Mouse (Mus musculus) hindbrain, embryonic 11.5 days (tissue): ENCODE results near the gene AC109138.7. TPM values are rescaled to one million over a fixed set of nuclear protein-coding genes. Genes with fewer than 3 reads are reported as not detected.

ENCODE experiments used
- ATAC-seq: fragments of 200-750 bp; cut with Nextera tagmentation; 2 replicates; pipeline ENCODE4 v1.8.0; 2017; ENCODE audit warnings: mild to moderate bottlenecking, moderate TSS enrichment, moderate library complexity; ENCODE audit not compliant: low FRiP score
- DNase-seq: peaks from one replicate; pipeline ENCODE4 v3.0.0-alpha.2; 2015; ENCODE audit warnings: low spot score
- H3K27ac ChIP-seq: fragments of 300-500 bp; sonication (generic); 2 replicates; pipeline ENCODE4 v1.5.1; 2014; ENCODE audit warnings: mild to moderate bottlenecking, low read depth, low read length
- H3K27me3 ChIP-seq: fragments of 300-500 bp; sonication (generic); 2 replicates; pipeline ENCODE4 v1.6.1; 2014; ENCODE audit warnings: mild to moderate bottlenecking, low read length, moderate library complexity, mixed read lengths; ENCODE audit not compliant: control insufficient read depth, insufficient read depth
- H3K36me3 ChIP-seq: fragments of 300-500 bp; sonication (generic); 2 replicates; pipeline ENCODE4 v1.6.1; 2014; ENCODE audit warnings: mild to moderate bottlenecking, low read length, moderate library complexity, mixed read lengths; ENCODE audit not compliant: control insufficient read depth, insufficient read depth
- H3K4me1 ChIP-seq: fragments of 300-500 bp; sonication (generic); replicated peaks from 2 replicates; pipeline ENCODE4 v1.6.1; 2014; ENCODE audit warnings: low read length, mixed read lengths; ENCODE audit not compliant: control insufficient read depth, insufficient read depth
- H3K4me2 ChIP-seq: fragments of 300-500 bp; sonication (generic); replicated peaks from 2 replicates; pipeline ENCODE4 v1.6.1; 2014; ENCODE audit warnings: mild to moderate bottlenecking, low read depth, low read length
- H3K4me3 ChIP-seq: fragments of 300-500 bp; sonication (generic); 2 replicates; pipeline ENCODE4 v1.5.1; 2014; ENCODE audit warnings: low read depth, low read length
- H3K9ac ChIP-seq: fragments of 300-500 bp; sonication (generic); 2 replicates; pipeline ENCODE4 v1.6.1; 2014; ENCODE audit warnings: low read depth, low read length
- H3K9me3 ChIP-seq: fragments of 300-500 bp; sonication (generic); 2 replicates; pipeline ENCODE4 v1.6.1; 2016; ENCODE audit warnings: low read length; ENCODE audit not compliant: control insufficient read depth
- WGBS: fragments of 180-500 bp; shearing (Covaris S2); extraction: QIAGEN DNeasy Blood & Tissue Kit; methylation state at CpG from one replicate; pipeline ENCODE4 v1.1.7; 2014; 5-methylcytosine and 5-hydroxymethylcytosine counted together
- polyA plus RNA-seq: library from polyadenylated mRNA; unstranded; fragments of >200 nt; fragmentation: Nextera tagmentation; extraction: Ambion mirVana; gene quantifications from 2 replicates; pipeline ENCODE4 v1.2.1, GENCODE M21; 2014

The AC109138.7 gene
- polyA plus RNA-seq, 1 experiment from 2014 or later: not detected

DNA sequence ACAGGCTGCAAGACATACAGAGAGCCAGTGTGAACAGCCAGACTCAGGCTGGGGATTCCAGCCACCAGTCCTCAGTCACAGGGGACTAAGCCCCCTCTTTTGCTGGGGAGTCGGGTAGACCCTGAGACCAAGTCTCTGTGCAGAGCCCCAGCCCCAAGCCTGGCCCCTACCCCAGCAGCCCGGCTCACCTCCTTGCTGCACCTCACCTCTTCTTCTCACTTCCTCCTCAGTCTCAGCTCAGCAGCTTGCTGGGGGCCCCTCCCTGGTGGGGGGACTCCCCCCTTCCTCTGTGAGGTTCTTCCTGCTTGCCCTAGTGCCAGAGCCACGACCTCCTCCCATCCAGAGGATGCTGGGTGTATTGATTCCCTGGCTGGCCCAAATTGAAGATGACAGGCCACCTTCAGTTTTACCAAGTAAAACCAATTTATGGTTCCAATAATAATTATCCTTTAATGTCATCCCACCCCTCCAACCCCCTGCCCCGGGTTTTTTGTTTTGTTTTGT is 23.3 kb upstream of the AC109138.7 start, which contains the start of gene Tbc1d10c:
Gene Tbc1d10c (minus strand): TSS at position 454 of the 504 bp plus-strand sequence.
- peaks cover 11% of the 10 kb centered on the region for H3K36me3 ChIP-seq
- no peaks in the 10 kb centered on the region for H3K9me3 ChIP-seq
- no peak for DNase-seq
- 74% methylated on average over 4 of the region's 4 CpGs for WGBS
- H3K27me3 ChIP-seq: no peaks in the 10 kb centered on the region
- peak within 1 kb of the TSS; percentile 96 for H3K4me3 ChIP-seq
- H3K9ac ChIP-seq: peak within 1 kb of the TSS; percentile 98
- ATAC-seq: no peak
- peak within 1 kb of the TSS; percentile 92 for H3K4me2 ChIP-seq
- peaks cover 5% of the 10 kb centered on the region; the same call in 1 of the 2 replicates for H3K4me1 ChIP-seq
- peak within 1 kb of the TSS; percentile 84 for H3K27ac ChIP-seq

DNA sequence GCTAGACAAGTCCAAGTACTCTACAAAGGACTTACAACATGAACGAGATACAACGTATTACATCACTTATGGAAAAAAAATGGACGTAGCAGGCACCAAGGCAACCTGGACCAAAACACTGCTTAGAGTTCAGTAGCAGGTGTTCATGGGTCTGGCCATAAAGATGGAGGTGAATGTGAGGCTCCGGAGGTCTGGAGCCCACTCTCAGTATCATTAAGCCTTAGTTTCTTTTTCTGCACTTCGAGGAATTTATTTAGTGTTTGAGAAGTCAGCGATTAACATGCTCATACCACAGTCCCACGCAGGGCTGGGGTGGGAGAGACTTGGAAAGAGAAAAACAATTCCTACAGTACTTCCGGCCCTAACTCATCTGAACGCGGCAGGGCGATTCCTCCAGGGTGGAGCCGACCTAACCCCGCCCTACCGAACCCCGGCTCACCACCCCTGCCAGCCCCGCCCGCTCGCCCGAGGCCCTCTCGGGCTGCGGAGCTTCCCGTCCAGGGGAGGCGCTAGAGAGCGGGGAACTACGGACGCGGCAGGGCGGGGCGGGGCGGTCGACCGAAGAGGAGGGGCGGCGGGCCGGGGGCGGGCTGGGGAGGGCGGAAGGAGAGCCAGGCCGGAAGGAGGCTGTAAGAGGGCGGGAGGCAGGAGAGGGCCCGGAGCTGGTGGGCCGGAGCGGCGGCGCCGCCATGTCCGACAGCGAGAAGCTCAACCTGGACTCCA is 22.5 kb upstream of the AC109138.7 start, which contains the start of gene Ppp1ca:
Gene Ppp1ca (plus strand): TSS at position 538 of the 723 bp plus-strand sequence.
- peak within 1 kb of the TSS; percentile 92 for H3K4me2 ChIP-seq
- peak within 1 kb of the TSS; percentile 98 for H3K9ac ChIP-seq
- 8% methylated on average over 37 of the region's 47 CpGs for WGBS
- ATAC-seq (peak; percentile 93), DNase-seq (peak; percentile 98)
- H3K27ac ChIP-seq: peak within 1 kb of the TSS; percentile 84
- no peaks in the 10 kb centered on the region for H3K9me3 ChIP-seq
- H3K27me3 ChIP-seq: no peaks in the 10 kb centered on the region
- H3K4me1 ChIP-seq: peaks cover 5% of the 10 kb centered on the region; the same call in 1 of the 2 replicates
- peaks cover 11% of the 10 kb centered on the region for H3K36me3 ChIP-seq
- peak within 1 kb of the TSS; percentile 96 for H3K4me3 ChIP-seq

DNA sequence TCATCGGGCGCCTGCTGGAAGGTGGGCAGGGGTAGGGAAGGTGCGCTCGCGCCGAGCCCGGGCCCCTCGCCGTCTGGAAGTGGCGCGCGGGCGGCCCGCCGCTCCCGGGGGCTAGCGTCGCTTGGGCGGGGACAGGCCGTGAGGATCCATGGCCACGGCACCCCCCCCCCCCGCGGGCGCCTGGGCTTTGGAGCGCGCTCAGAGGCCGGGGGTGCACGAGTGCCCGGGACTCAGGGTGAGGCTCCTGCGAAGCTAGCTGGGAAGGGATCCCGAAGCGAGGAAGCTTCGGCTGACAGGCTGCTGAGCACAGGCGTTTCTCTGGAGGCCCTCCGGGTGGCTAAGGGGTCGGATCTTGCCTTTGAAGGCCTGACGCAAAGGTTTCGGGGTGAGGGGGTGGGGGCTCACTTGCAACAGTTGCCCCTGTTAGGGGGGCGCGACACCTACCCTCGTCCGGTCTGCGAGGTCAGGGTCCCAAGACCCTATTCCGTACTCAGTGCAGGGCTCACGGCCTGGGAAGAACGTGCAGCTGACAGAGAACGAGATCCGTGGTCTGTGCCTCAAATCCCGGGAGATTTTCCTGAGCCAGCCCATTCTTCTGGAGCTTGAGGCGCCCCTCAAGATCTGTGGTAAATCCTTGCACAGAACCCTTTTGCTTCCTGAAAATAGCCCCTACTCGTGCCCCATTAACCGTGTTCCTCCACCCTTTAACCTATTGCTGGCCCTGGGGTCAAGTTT is 21.7 kb upstream of the AC109138.7 start:
- peak; percentile 55 for DNase-seq
- under 1% methylated on average over 31 of the region's 52 CpGs for WGBS

DNA sequence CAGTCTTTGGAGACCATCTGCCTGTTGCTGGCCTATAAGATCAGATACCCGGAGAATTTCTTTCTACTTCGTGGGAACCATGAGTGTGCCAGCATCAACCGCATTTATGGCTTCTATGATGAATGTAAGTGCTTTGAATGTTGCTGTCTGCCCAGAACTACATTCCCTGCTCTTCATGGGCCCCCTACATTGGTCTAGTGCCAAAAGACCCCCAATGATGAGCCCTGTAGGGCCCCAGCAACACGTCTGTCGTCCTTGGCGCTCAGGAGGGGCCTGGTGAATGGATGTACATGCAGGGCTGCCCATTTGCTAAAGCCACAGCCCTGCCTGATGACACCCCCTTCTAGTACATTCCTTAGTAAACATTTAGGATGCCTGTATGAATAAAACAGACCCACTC is 21.0 kb upstream of the AC109138.7 start:
- Histone ChIP-seq H3K36me3 (peaks cover 11% of the 10 kb centered on the region), H3K9ac (peak overlapping the region; percentile 98), H3K4me2 (peak overlapping the region; percentile 92), H3K4me1 (peaks cover 5% of the 10 kb centered on the region; the same call in 1 of the 2 replicates), H3K9me3 (no peaks in the 10 kb centered on the region), H3K27me3 (no peaks in the 10 kb centered on the region), H3K4me3 (peak overlapping the region; percentile 96), H3K27ac (no peak overlapping the region)
- ATAC-seq (no peak), DNase-seq (no peak)
- 68% methylated on average over 6 of the region's 6 CpGs for WGBS

More for the DNA sequence above, 21.7 kb upstream of the AC109138.7 start:
- no peaks in the 10 kb centered on the region for H3K9me3 ChIP-seq
- H3K4me2 ChIP-seq: peak overlapping the region; percentile 92
- peak overlapping the region; percentile 96 for H3K4me3 ChIP-seq
- peak overlapping the region; percentile 84 for H3K27ac ChIP-seq
- peak overlapping the region; percentile 98 for H3K9ac ChIP-seq
- H3K36me3 ChIP-seq: peaks cover 11% of the 10 kb centered on the region
- H3K4me1 ChIP-seq: peaks cover 5% of the 10 kb centered on the region; the same call in 1 of the 2 replicates
- ATAC-seq: no peak; the same call in none of the 2 replicates
- no peaks in the 10 kb centered on the region for H3K27me3 ChIP-seq

DNA sequence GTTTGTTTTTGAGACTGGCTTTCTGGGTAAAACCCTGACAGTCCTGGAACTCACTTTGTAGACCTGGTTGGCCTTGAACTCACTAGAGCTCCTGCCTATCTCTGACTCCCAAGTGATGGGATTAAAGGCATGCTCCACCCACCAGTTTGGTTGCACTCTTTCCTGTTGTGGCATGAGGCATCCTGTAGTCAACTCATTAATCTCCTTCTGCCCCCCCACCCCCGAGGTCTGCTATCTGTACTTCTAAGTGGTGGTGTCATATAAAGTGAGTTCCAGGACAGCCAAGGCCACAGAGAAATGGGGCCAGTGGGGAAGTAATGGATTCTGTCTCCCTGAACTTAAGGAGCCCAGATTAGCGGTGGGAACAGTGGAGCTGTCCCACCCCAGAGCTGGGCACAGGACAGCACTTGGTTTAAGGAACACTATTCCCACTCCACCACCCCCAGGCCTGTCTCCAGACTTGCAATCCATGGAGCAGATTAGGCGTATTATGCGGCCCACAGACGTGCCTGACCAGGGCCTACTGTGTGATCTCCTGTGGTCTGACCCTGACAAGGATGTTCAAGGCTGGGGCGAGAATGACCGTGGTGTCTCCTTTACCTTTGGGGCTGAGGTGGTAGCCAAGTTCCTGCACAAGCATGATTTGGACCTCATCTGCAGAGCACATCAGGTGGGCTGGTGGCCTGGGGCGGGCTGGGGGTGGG is 20.0 kb upstream of the AC109138.7 start:
- DNase-seq: no peak
- Histone ChIP-seq H3K4me3 (no peak overlapping the region), H3K27ac (no peak overlapping the region), H3K4me1 (peaks cover 5% of the 10 kb centered on the region; the same call in 1 of the 2 replicates), H3K9ac (no peak overlapping the region), H3K9me3 (no peaks in the 10 kb centered on the region), H3K27me3 (no peaks in the 10 kb centered on the region), H3K4me2 (no peak overlapping the region), H3K36me3 (peaks cover 11% of the 10 kb centered on the region)
- 86% methylated on average over 8 of the region's 8 CpGs for WGBS
- ATAC-seq: no peak

DNA sequence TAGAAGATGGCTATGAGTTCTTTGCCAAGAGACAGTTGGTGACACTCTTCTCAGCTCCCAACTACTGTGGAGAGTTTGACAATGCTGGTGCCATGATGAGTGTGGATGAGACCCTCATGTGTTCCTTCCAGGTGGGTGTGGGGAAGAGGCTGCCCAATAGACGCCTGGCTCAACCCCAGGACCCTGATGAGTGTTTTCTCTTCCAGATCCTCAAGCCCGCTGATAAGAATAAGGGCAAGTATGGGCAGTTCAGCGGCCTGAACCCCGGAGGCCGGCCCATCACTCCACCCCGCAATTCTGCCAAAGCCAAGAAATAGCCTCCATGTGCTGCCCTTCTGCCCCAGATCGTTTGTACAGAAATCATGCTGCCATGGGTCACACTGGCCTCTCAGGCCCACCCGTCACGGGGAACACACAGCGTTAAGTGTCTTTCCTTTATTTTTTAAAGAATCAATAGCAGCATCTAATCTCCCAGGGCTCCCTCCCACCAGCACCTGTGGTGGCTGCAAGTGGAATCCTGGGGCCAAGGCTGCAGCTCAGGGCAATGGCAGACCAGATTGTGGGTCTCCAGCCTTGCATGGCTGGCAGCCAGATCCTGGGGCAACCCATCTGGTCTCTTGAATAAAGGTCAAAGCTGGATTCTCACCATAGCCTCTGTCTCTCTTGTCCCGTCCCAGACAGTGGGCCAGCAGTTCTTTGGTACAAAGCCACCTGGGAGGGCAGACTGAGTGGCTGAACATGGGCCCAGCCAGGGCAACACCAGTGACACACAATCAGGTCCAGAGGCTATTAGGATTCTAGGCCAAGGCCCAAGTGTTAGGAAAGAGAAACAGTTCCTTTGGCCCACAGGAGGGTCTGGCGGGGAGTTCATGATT is 19.1 kb upstream of the AC109138.7 start:
- H3K27me3 ChIP-seq: no peaks in the 10 kb centered on the region
- peaks cover 5% of the 10 kb centered on the region; the same call in 1 of the 2 replicates for H3K4me1 ChIP-seq
- no peak overlapping the region for H3K4me3 ChIP-seq
- H3K4me2 ChIP-seq: no peak overlapping the region
- H3K9me3 ChIP-seq: no peaks in the 10 kb centered on the region
- peaks cover 11% of the 10 kb centered on the region for H3K36me3 ChIP-seq
- WGBS: 86% methylated on average over 12 of the region's 12 CpGs
- H3K9ac ChIP-seq: no peak overlapping the region
- ATAC-seq (no peak), DNase-seq (no peak)
- H3K27ac ChIP-seq: no peak overlapping the region

DNA sequence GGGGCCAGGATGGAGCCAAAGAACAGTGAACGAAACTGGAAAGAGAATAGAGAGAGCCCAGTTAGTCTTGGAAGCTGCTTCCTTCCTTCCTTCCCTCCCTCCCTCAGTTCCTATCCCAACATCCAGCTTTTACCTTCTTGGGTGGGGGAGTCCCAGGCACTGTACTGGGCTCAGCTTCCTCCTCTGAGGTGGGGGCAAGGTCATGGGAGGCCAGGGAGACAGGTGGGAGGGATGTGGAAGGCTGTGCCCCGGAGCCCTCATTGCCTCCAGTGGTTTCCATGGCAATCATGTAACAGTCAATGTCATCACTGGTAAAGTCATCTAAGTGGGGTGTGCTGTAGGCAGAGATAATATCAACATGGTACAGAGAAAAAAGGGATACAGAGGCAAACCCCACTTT is 18.1 kb upstream of the AC109138.7 start:
- Histone ChIP-seq H3K36me3 (peaks cover 11% of the 10 kb centered on the region), H3K9me3 (no peaks in the 10 kb centered on the region), H3K27ac (no peak overlapping the region), H3K27me3 (no peaks in the 10 kb centered on the region), H3K4me2 (no peak overlapping the region), H3K4me3 (no peak overlapping the region), H3K9ac (no peak overlapping the region), H3K4me1 (peaks cover 14% of the 10 kb centered on the region)
- ATAC-seq (no peak), DNase-seq (no peak)
- 80% methylated on average over 2 of the region's 2 CpGs for WGBS
